Mouse (Mus musculus) heart, postnatal 0 days (tissue): ENCODE results near the gene Odf2l. TPM values are rescaled to one million over a fixed set of nuclear protein-coding genes. Genes with fewer than 3 reads are reported as not detected.

Source experiments
- ATAC-seq: fragments of 200-750 bp; cut with Nextera tagmentation; 2 replicates; pipeline ENCODE4 v1.8.0; 2017; ENCODE audit warnings: low read depth, moderate number of reproducible peaks, moderate library complexity; ENCODE audit not compliant: insufficient read depth
- DNase-seq: peaks from one replicate; pipeline ENCODE4 v3.0.0-alpha.2; 2016; ENCODE audit warnings: low spot score
- H3K27ac ChIP-seq: fragments of 300-500 bp; sonication (generic); 2 replicates; pipeline ENCODE4 v1.5.1; 2014; ENCODE audit warnings: low read depth, mild to moderate bottlenecking
- H3K27me3 ChIP-seq: fragments of 300-500 bp; sonication (generic); 2 replicates; pipeline ENCODE4 v1.6.1; 2014; ENCODE audit warnings: low read length, mixed read lengths; ENCODE audit not compliant: control insufficient read depth, insufficient read depth
- H3K36me3 ChIP-seq: fragments of 300-500 bp; sonication (generic); replicated peaks from 2 replicates; pipeline ENCODE4 v1.6.1; 2014; ENCODE audit warnings: low read length, mixed read lengths; ENCODE audit not compliant: control insufficient read depth, insufficient read depth
- H3K4me1 ChIP-seq: fragments of 300-500 bp; sonication (generic); 2 replicates; pipeline ENCODE4 v1.6.1; 2014; ENCODE audit warnings: antibody characterized with exemption; ENCODE audit not compliant: control insufficient read depth, insufficient read depth
- H3K4me2 ChIP-seq: fragments of 300-500 bp; sonication (generic); 2 replicates; pipeline ENCODE4 v1.6.1; 2014; ENCODE audit warnings: low read depth, mild to moderate bottlenecking, low read length, moderate library complexity
- H3K4me3 ChIP-seq: fragments of 300-500 bp; sonication (generic); 2 replicates; pipeline ENCODE4 v1.5.1; 2014; ENCODE audit warnings: low read depth, low read length
- H3K9ac ChIP-seq: fragments of 300-500 bp; sonication (generic); replicated peaks from 2 replicates; pipeline ENCODE4 v1.6.1; 2014; ENCODE audit warnings: low read depth, low read length, mixed read lengths
- H3K9me3 ChIP-seq: fragments of 300-500 bp; sonication (generic); replicated peaks from 2 replicates; pipeline ENCODE4 v1.6.1; 2016; ENCODE audit warnings: low read length; ENCODE audit not compliant: control insufficient read depth
- CTCF ChIP-seq: IDR thresholded peaks from 2 replicates; pipeline ENCODE4 v1.5.1; 2016; ENCODE audit warnings: antibody characterized with exemption, control low read depth, low read depth
- EP300 ChIP-seq: IDR thresholded peaks from 2 replicates; pipeline ENCODE4 v1.6.1; 2016; ENCODE audit warnings: antibody characterized with exemption, low read depth
- WGBS: fragments of 180-500 bp; shearing (Covaris S2); extraction: QIAGEN DNeasy Blood & Tissue Kit; methylation state at CpG from one replicate; pipeline ENCODE4 v1.1.7; 2014; 5-methylcytosine and 5-hydroxymethylcytosine counted together
- polyA plus RNA-seq: library from polyadenylated mRNA; unstranded; fragments of >200 nt; fragmentation: Nextera tagmentation; extraction: Ambion mirVana; gene quantifications from 2 replicates; pipeline ENCODE4 v1.2.1, GENCODE M21; 2015
- total RNA-seq: library from RNA; depleted of rRNA; stranded (reverse); fragments of >200 nt; gene quantifications from 2 replicates; pipeline ENCODE4 v1.2.3, GENCODE M21; 2014; ENCODE audit warnings: low replicate concordance

The Odf2l gene
- total and polyA plus RNA-seq, 2 experiments from 2014 or later: 5.0 to 8.9 TPM

GRCm38 (mm10) chr3:145119425-145119824 is 1.0 kb downstream of the Odf2l start:
- 69% methylated on average over 7 of the region's 7 CpGs for WGBS
- H3K9me3 ChIP-seq: no peaks in the 10 kb centered on the region
- H3K4me2 ChIP-seq: peak overlapping the region; percentile 76
- peaks cover 4% of the 10 kb centered on the region; the same call in 1 of the 2 replicates for H3K4me1 ChIP-seq
- H3K36me3 ChIP-seq: no peaks in the 10 kb centered on the region
- H3K4me3 ChIP-seq: peak overlapping the region; percentile 72
- ATAC-seq (no peak), DNase-seq (no peak)
- H3K27me3 ChIP-seq: no peaks in the 10 kb centered on the region
- no peak for TF ChIP-seq CTCF
- no peak overlapping the region for H3K9ac ChIP-seq
- 0 out of 2 replicates have a peak overlapping the region, but pooled peaks have one; percentile 98 for H3K27ac ChIP-seq

- Histone ChIP-seq H3K9ac (no peak overlapping the region), H3K4me3 (no peak overlapping the region), H3K4me2 (no peak overlapping the region), H3K4me1 (no peaks in the 10 kb centered on the region), H3K9me3 (no peaks in the 10 kb centered on the region), H3K27me3 (no peaks in the 10 kb centered on the region), H3K27ac (no peak overlapping the region), H3K36me3 (peaks cover 24% of the 10 kb centered on the region)
- TF ChIP-seq EP300 (no peak), CTCF (no peak)
- WGBS: 87% methylated on average over 2 of the region's 2 CpGs
- ATAC-seq (no peak), DNase-seq (no peak)
These were observed 8.2 kb downstream of the Odf2l start for GRCm38 (mm10) chr3:145126618-145127017.

- no peak for ATAC-seq
- TF ChIP-seq EP300: no peak
- no peak for TF ChIP-seq CTCF
These were observed 11.0 kb downstream of the Odf2l start for GRCm38 (mm10) chr3:145129356-145129755.

GRCm38 (mm10) chr3:145131210-145131868 is 13.0 kb downstream of the Odf2l start:
- peaks cover 36% of the 10 kb centered on the region for H3K36me3 ChIP-seq
- no peak for TF ChIP-seq EP300
- TF ChIP-seq CTCF: peak; percentile 70

More at GRCm38 (mm10) chr3:145129356-145129755, 11.0 kb downstream of the Odf2l start:
- Histone ChIP-seq H3K27me3 (no peaks in the 10 kb centered on the region), H3K4me1 (no peaks in the 10 kb centered on the region), H3K9ac (no peak overlapping the region), H3K4me3 (no peak overlapping the region), H3K27ac (no peak overlapping the region), H3K4me2 (no peak overlapping the region), H3K9me3 (no peaks in the 10 kb centered on the region), H3K36me3 (peaks cover 40% of the 10 kb centered on the region)
- no peak for DNase-seq

GRCm38 (mm10) chr3:145140236-145140635 is 21.8 kb downstream of the Odf2l start:
- H3K4me1 ChIP-seq: no peaks in the 10 kb centered on the region
- DNase-seq (no peak), ATAC-seq (no peak)
- peaks cover 3% of the 10 kb centered on the region for H3K36me3 ChIP-seq
- 87% methylated on average over 4 of the region's 4 CpGs for WGBS
- H3K4me3 ChIP-seq: no peak overlapping the region
- no peaks in the 10 kb centered on the region for H3K9me3 ChIP-seq
- no peak overlapping the region for H3K4me2 ChIP-seq
- no peak overlapping the region for H3K27ac ChIP-seq
- no peak overlapping the region for H3K9ac ChIP-seq
- H3K27me3 ChIP-seq: no peaks in the 10 kb centered on the region
- no peak for TF ChIP-seq CTCF
- TF ChIP-seq EP300: no peak

More at GRCm38 (mm10) chr3:145131210-145131868, 13.0 kb downstream of the Odf2l start:
- Histone ChIP-seq H3K4me3 (no peak overlapping the region), H3K4me1 (no peaks in the 10 kb centered on the region), H3K27me3 (no peaks in the 10 kb centered on the region), H3K27ac (no peak overlapping the region), H3K9ac (no peak overlapping the region), H3K4me2 (no peak overlapping the region), H3K9me3 (no peaks in the 10 kb centered on the region)
- DNase-seq: peak; percentile 58
- ATAC-seq: no peak
- WGBS: 17% methylated on average over 3 of the region's 3 CpGs

- DNase-seq (no peak), ATAC-seq (no peak)
- Histone ChIP-seq H3K27ac (no peak overlapping the region), H3K4me2 (no peak overlapping the region), H3K4me3 (no peak overlapping the region), H3K36me3 (peaks cover 7% of the 10 kb centered on the region; the same call in 1 of the 2 replicates), H3K4me1 (no peaks in the 10 kb centered on the region), H3K27me3 (no peaks in the 10 kb centered on the region), H3K9me3 (no peaks in the 10 kb centered on the region), H3K9ac (no peak overlapping the region)
- TF ChIP-seq EP300: no peak
- no peak for TF ChIP-seq CTCF
These were observed 24.5 kb downstream of the Odf2l start for GRCm38 (mm10) chr3:145142925-145143324.
